Mouse (Mus musculus) kidney, adult 2 months (tissue): ENCODE results near the gene Slit3. TPM values are rescaled to one million over a fixed set of nuclear protein-coding genes. Genes with fewer than 3 reads are reported as not detected.

ENCODE experiments used
- DNase-seq: peaks from one replicate; pipeline ENCODE4 v3.0.0; 2021
- H3K27ac ChIP-seq: fragments of 200-500 bp; 2 replicates; pipeline ENCODE4 v1.5.1; 2012; ENCODE audit warnings: low read depth, low read length, control low read depth, inconsistent platforms; ENCODE audit not compliant: insufficient read depth
- H3K27me3 ChIP-seq: fragments of 200-500 bp; replicated peaks from 2 replicates; pipeline ENCODE4 v1.6.1; 2012; ENCODE audit warnings: mild to moderate bottlenecking, moderate library complexity, low read length, inconsistent platforms; ENCODE audit not compliant: control insufficient read depth, insufficient read depth
- H3K36me3 ChIP-seq: fragments of 200-500 bp; 2 replicates; pipeline ENCODE4 v1.6.1; 2012; ENCODE audit warnings: mild to moderate bottlenecking, moderate library complexity, low read length, inconsistent platforms; ENCODE audit not compliant: control insufficient read depth, insufficient read depth
- H3K4me1 ChIP-seq: fragments of 200-500 bp; 2 replicates; pipeline ENCODE4 v1.6.1; 2011; ENCODE audit warnings: low read length; ENCODE audit not compliant: control insufficient read depth, insufficient read depth
- H3K4me3 ChIP-seq: fragments of 200-500 bp; 2 replicates; pipeline ENCODE4 v1.5.1; 2011; ENCODE audit warnings: mild to moderate bottlenecking, low read depth, low read length, control low read depth; ENCODE audit not compliant: insufficient read depth
- CTCF ChIP-seq: fragments of 200-500 bp; conservative IDR thresholded peaks from 2 replicates; pipeline ENCODE4 v1.5.1; 2011; ENCODE audit warnings: low read depth, mild to moderate bottlenecking, control low read depth, low read length, moderate library complexity, mixed read lengths; ENCODE audit not compliant: insufficient read depth, insufficient read length
- POLR2A ChIP-seq: fragments of 200-500 bp; IDR thresholded peaks from one replicate; pipeline ENCODE4 v1.6.1; 2011; ENCODE audit warnings: low read depth, low read length, control low read depth
- WGBS: fragments of 180-500 bp; shearing (Covaris S2); methylation state at CpG from one replicate; pipeline ENCODE4 v1.1.7; 2018; 5-methylcytosine and 5-hydroxymethylcytosine counted together
- polyA plus RNA-seq: library from polyadenylated mRNA; depleted of rRNA; stranded (reverse); fragments of >200 nt; gene quantifications from 2 replicates; pipeline ENCODE4 v1.2.3, GENCODE M21; 2012

The Slit3 gene
- polyA plus RNA-seq, 1 experiment: 8.4 TPM

GRCm38 (mm10) chr11:35293197-35293596 is 172.2 kb downstream of the Slit3 start:
- no peak for TF ChIP-seq CTCF
- no peak for TF ChIP-seq POLR2A
- H3K4me1 ChIP-seq: peaks cover 8% of the 10 kb centered on the region
- DNase-seq: peak; percentile 28
- no peak overlapping the region for H3K4me3 ChIP-seq
- 55% methylated on average over 5 of the region's 5 CpGs for WGBS
- no peaks in the 10 kb centered on the region for H3K27me3 ChIP-seq
- H3K27ac ChIP-seq: no peak overlapping the region
- no peaks in the 10 kb centered on the region for H3K36me3 ChIP-seq

DNA sequence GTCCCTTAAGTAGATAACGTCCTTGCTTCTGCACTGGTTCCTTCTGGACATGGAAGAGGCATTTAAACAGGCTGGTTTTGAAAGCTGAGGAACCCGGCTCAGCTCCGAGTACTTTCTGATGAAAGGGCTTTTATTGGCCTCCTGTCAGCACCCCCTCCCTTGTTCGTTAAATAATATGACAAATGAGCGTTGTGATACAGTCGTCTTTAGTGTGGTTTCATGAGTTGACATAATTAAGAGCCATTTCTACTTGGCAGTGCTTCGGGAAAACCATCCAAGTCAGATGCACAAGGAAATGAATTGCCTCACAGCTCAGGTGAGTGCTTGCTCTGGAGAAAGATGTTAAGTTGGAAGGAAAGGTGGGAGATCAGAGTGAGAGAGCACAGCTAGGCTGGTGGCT is 173.6 kb downstream of the Slit3 start:
- H3K27me3 ChIP-seq: no peaks in the 10 kb centered on the region
- no peaks in the 10 kb centered on the region for H3K36me3 ChIP-seq
- no peak overlapping the region for H3K27ac ChIP-seq
- TF ChIP-seq POLR2A (no peak), CTCF (no peak)
- DNase-seq: no peak
- H3K4me1 ChIP-seq: peaks cover 8% of the 10 kb centered on the region
- 55% methylated on average over 7 of the region's 7 CpGs for WGBS
- H3K4me3 ChIP-seq: no peak overlapping the region

DNA sequence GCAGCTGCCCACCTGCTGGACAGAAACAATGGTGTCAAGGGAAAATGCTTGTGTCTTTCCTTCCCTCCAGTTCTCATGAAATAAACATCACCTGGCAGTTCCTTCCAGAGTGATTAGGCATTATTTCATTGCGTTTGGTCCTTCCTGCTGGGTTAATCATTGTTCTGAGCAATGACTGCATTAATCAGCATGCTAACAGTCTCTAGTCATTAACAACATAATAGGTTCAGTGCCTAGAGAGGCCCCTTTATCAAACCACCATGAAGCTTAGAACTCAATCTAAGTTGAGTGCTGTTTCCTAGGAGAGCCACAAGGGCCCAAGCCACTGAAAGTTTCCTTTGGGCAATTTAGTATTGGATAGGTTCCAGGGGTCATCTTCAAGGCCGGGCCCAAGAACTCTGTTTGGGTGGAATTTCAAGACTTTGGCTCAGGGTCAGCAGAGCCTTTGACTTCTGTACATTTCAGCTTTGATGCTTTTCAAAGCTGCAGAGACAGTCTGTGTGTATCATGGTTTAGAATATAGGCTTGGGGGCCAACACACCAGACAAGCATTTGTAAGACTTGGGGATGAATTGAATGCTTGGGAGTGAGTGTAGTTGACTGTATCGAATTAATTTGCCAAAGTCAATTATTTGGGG is 174.3 kb downstream of the Slit3 start:
- Histone ChIP-seq H3K36me3 (no peaks in the 10 kb centered on the region), H3K27ac (no peak overlapping the region), H3K4me1 (peaks cover 8% of the 10 kb centered on the region), H3K4me3 (no peak overlapping the region), H3K27me3 (no peaks in the 10 kb centered on the region)
- TF ChIP-seq POLR2A: no peak
- TF ChIP-seq CTCF: no peak
- DNase-seq: peak; percentile 63
- WGBS: 34% methylated on average over 3 of the region's 3 CpGs

DNA sequence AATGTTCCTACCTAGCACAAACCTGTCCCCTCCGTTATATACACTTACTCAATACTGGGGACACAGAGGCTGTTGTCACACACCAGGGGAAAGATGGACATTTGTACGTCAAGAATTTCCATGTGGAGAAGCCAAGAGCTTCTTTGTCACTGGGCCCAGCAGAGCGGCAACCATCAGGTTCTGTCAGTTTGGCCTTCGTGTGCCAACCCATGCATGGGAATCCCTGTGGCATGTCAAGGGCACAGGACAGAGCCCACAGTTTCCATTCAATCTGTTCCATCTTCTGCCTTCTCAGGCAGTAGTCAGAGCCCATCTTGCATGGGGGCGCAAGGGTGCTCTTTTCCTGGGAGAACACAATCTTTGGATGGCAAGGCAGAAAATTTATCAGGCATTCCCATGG is 175.8 kb downstream of the Slit3 start:
- no peaks in the 10 kb centered on the region for H3K27me3 ChIP-seq
- no peak for TF ChIP-seq CTCF
- no peak for TF ChIP-seq POLR2A
- no peak for DNase-seq
- 90% methylated on average over 5 of the region's 5 CpGs for WGBS
- no peaks in the 10 kb centered on the region for H3K36me3 ChIP-seq
- peaks cover 8% of the 10 kb centered on the region for H3K4me1 ChIP-seq
- H3K27ac ChIP-seq: no peak overlapping the region
- H3K4me3 ChIP-seq: no peak overlapping the region

DNA sequence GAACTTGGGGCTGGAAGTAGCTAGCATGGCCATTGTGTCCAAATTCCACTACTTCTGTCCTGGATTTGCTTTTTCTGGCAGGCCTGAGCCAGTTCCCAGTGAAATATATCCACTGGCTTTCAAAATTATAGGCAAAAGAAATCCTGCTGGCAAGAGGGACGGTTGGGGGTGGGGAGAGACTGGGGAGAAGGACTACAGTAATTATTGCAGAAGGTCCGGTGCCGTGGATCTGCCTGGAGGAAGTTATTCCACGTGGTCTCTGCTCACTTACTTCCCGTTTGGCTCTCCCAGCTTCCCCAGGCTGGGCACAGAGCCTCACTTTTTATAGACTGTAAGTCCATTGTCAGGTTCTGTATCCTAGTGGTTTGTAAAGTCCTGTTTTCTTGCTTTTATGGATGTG is 176.3 kb downstream of the Slit3 start:
- DNase-seq: peak; percentile 90
- Histone ChIP-seq H3K27me3 (no peaks in the 10 kb centered on the region), H3K4me3 (no peak overlapping the region), H3K27ac (no peak overlapping the region), H3K4me1 (peaks cover 8% of the 10 kb centered on the region), H3K36me3 (no peaks in the 10 kb centered on the region)
- TF ChIP-seq POLR2A: no peak
- WGBS: 42% methylated on average over 5 of the region's 5 CpGs

DNA sequence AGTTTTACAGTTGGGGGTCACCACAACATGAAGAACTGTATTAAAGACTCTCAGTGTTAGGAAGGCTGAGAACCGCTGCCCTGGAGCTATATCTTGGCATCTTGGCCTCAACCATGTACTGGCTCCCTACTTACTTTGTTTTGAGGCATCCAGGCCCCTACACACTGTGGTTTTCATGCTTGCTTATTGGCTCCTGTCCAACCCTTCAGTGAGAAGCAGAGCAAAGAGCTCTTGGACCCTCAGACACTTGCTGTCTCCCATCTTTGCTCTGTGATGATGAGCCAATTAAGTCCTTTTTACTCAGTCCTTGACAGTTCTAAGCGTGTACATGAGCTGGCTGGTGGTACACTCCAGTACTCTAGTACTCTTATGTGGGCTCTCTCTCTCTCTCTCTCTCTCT is 177.5 kb downstream of the Slit3 start:
- TF ChIP-seq CTCF (no peak), POLR2A (no peak)
- Histone ChIP-seq H3K4me3 (no peak overlapping the region), H3K4me1 (peaks cover 8% of the 10 kb centered on the region), H3K27ac (no peak overlapping the region), H3K36me3 (no peaks in the 10 kb centered on the region), H3K27me3 (no peaks in the 10 kb centered on the region)
- no peak for DNase-seq
- WGBS: 98% methylated on average over 2 of the region's 2 CpGs

- no peaks in the 10 kb centered on the region for H3K27me3 ChIP-seq
- WGBS: 68% methylated on average over 7 of the region's 7 CpGs
- DNase-seq: no peak
Observed at GRCm38 (mm10) chr11:35299857-35300375, 178.9 kb downstream of the Slit3 start.

More at GRCm38 (mm10) chr11:35299857-35300375, 178.9 kb downstream of the Slit3 start:
- Histone ChIP-seq H3K36me3 (no peaks in the 10 kb centered on the region), H3K27ac (no peak overlapping the region), H3K4me1 (peaks cover 5% of the 10 kb centered on the region), H3K4me3 (no peak overlapping the region)
- TF ChIP-seq CTCF (no peak), POLR2A (no peak)
